Mouse (Mus musculus) telencephalon, adult 2 months (tissue): ENCODE measurements at regions not wholly inside any gene's neighbourhood (a gene's known extent, or its start where the extent isn't known, plus 50 kb on each side); places are given as distances from the start of the nearest gene placed in this dataset.

ENCODE experiments used
- DNase-seq: peaks from one replicate; pipeline ENCODE4 v3.0.0-alpha.2; 2011; ENCODE audit warnings: low read depth, low spot score

- DNase-seq: no peak
Observed at GRCm38 (mm10) chr13:31488186-31488585, 67.7 kb upstream of the Foxq1 start.

- DNase-seq: no peak
Observed at GRCm38 (mm10) chr13:31503191-31503590, 52.7 kb upstream of the Foxq1 start.

- no peak for DNase-seq
Observed at GRCm38 (mm10) chr13:31503832-31504231, 52.1 kb upstream of the Foxq1 start.

- DNase-seq: no peak
Observed at GRCm38 (mm10) chr13:31504316-31504715, 51.6 kb upstream of the Foxq1 start.

GRCm38 (mm10) chr13:31505386-31505785, 50.5 kb upstream of the Foxq1 start:
- DNase-seq: no peak
